ENCODE assay signal across 22 mouse cellular contexts in genomic region chr15:12307114-12307513, GRCm38 (mm10). TPM values are rescaled to one million over a fixed set of nuclear protein-coding genes. Genes with fewer than 3 reads are reported as not detected.
DNase-seq lines count a peak whose midpoint lies in the region; ATAC-seq and TF ChIP-seq lines count a peak whose summit lies in the region.
"Had no signal": no experiment of that assay in that cellular context is flagged by ENCODE, and none has a peak within 500 bp of the region (broad histone marks: within the 10 kb centered on the region; RNA-seq: fewer than 3 reads in every experiment).

No protein-coding gene starts in this region.

- WGBS in forebrain, embryonic 11.5 days: 82% methylated on average over 4 of the region's 4 CpGs
- 82% methylated on average over 4 of the region's 4 CpGs for WGBS in forebrain, embryonic 10.5 days
- 58% methylated on average over 4 of the region's 4 CpGs for whole genome bisulfite sequencing in liver, embryonic 13.5 days (ENCODE audit: insufficient replicate concordance)
- 49% methylated on average over 4 of the region's 4 CpGs for WGBS in small intestine, adult 2 months

- DNase-seq in forebrain, embryonic 11.5 days (ENCODE audit: low spot score): peak; percentile 25
- no peak for DNase-seq in forebrain, embryonic 10.5 days (ENCODE audit: extremely low spot score, low spot score)
- no peak for DNase-seq in liver, embryonic 13.5 days
- DNase-seq in liver: no peak
- DNase-seq in cerebellum, adult 8-10 months: no peak
- no peak for DNase-seq in layer of hippocampus, adult 9-10 months (ENCODE audit: low spot score)
- DNase-seq: kidney, adult 8-10 months; kidney, postnatal 25 days; layer of hippocampus, adult 9-11 months; lung, postnatal 4 days; thymus, adult 18-20 months had no signal

- no peaks in the 10 kb centered on the region for H3K36me3 ChIP-seq in forebrain, embryonic 11.5 days (ENCODE audit: control insufficient read depth, insufficient read depth, low read length)
- no peaks in the 10 kb centered on the region for H3K36me3 ChIP-seq in forebrain, embryonic 10.5 days (replicated peaks)
- H3K36me3 ChIP-seq in liver, embryonic 13.5 days: no peaks in the 10 kb centered on the region
- H3K36me3 ChIP-seq in small intestine, adult 2 months (ENCODE audit: control insufficient read depth, insufficient read depth, low read length): no peaks in the 10 kb centered on the region
- H3K36me3 ChIP-seq: forebrain, embryonic 15.5 days; heart, embryonic 15.5 days; limb, embryonic 10.5 days; midbrain, embryonic 13.5 days; neural tube, embryonic 12.5 days had no signal

- TF ChIP-seq CTCF in small intestine, adult 2 months (IDR thresholded peaks at IDR 0.05; ENCODE audit: extremely low read depth, insufficient read length, insufficient replicate concordance, low read depth, low read length): no peak

- no peak overlapping the region for H3K9ac ChIP-seq in forebrain, embryonic 11.5 days (ENCODE audit: low read length)
- no peak overlapping the region for H3K9ac ChIP-seq in liver, embryonic 13.5 days
- H3K9ac ChIP-seq: forebrain, embryonic 15.5 days; heart, embryonic 15.5 days; midbrain, embryonic 13.5 days; neural tube, embryonic 12.5 days had no signal

- TF ChIP-seq POLR2A in small intestine, adult 2 months (IDR thresholded peaks at IDR 0.05; ENCODE audit: low read depth, low read length): no peak

- no peaks in the 10 kb centered on the region for H3K27me3 ChIP-seq in forebrain, embryonic 11.5 days (ENCODE audit: control insufficient read depth, insufficient read depth, low read length)
- H3K27me3 ChIP-seq in forebrain, embryonic 10.5 days (ENCODE audit: poor library complexity, severe bottlenecking): no peaks in the 10 kb centered on the region
- no peaks in the 10 kb centered on the region for H3K27me3 ChIP-seq in liver, embryonic 13.5 days
- no peaks in the 10 kb centered on the region for H3K27me3 ChIP-seq in small intestine, adult 2 months (ENCODE audit: control insufficient read depth, insufficient read depth, low read length)
- H3K27me3 ChIP-seq: forebrain, embryonic 15.5 days; heart, embryonic 15.5 days; midbrain, embryonic 13.5 days; neural tube, embryonic 12.5 days had no signal

- no peaks in the 10 kb centered on the region for H3K4me1 ChIP-seq in forebrain, embryonic 11.5 days (replicated peaks; ENCODE audit: control insufficient read depth, insufficient read depth, low read length)
- H3K4me1 ChIP-seq in forebrain, embryonic 10.5 days: no peaks in the 10 kb centered on the region
- H3K4me1 ChIP-seq in liver, embryonic 13.5 days (replicated peaks): peaks cover 50% of the 10 kb centered on the region
- peaks cover 3% of the 10 kb centered on the region; the same call in 1 of the 2 replicates for H3K4me1 ChIP-seq in small intestine, adult 2 months (ENCODE audit: control insufficient read depth, insufficient read depth, insufficient read length, low read length)
- H3K4me1 ChIP-seq: forebrain, embryonic 15.5 days; midbrain, embryonic 13.5 days; neural tube, embryonic 12.5 days had no signal

- H3K4me3 ChIP-seq in forebrain, embryonic 11.5 days (ENCODE audit: low read depth, low read length): no peak overlapping the region
- no peak overlapping the region for H3K4me3 ChIP-seq in forebrain, embryonic 10.5 days
- no peak overlapping the region for H3K4me3 ChIP-seq in liver, embryonic 13.5 days (replicated peaks)
- no peak overlapping the region for H3K4me3 ChIP-seq in small intestine, adult 2 months (ENCODE audit: low read depth, low read length)
- H3K4me3 ChIP-seq: forebrain, embryonic 15.5 days; heart, embryonic 15.5 days; limb, embryonic 10.5 days; midbrain, embryonic 13.5 days; neural tube, embryonic 12.5 days had no signal

- no peak for ATAC-seq in forebrain, embryonic 11.5 days (replicated peaks; ENCODE audit: low FRiP score)
- no peak for ATAC-seq in liver, embryonic 13.5 days (ENCODE audit: low read depth)
- 0 out of 2 replicates have a peak, but pooled peaks have one; percentile 12 for ATAC-seq in common myeloid progenitor, adult 5-6 weeks (replicated peaks; ENCODE audit: low read depth, poor library complexity, severe bottlenecking)
- ATAC-seq: forebrain, embryonic 15.5 days; hindbrain, postnatal 0 days; midbrain, embryonic 13.5 days had no signal

- no peak overlapping the region for H3K27ac ChIP-seq in forebrain, embryonic 11.5 days (ENCODE audit: low read depth, low read length)
- H3K27ac ChIP-seq in forebrain, embryonic 10.5 days: no peak overlapping the region
- H3K27ac ChIP-seq in liver, embryonic 13.5 days: peak overlapping the region; percentile 81
- H3K27ac ChIP-seq in small intestine, adult 2 months (ENCODE audit: insufficient read depth, low read depth, low read length): peak overlapping the region; percentile 12; the same call in 1 of the 2 replicates
- H3K27ac ChIP-seq: forebrain, embryonic 15.5 days; hindbrain, postnatal 0 days; limb, embryonic 10.5 days; midbrain, embryonic 13.5 days; neural tube, embryonic 12.5 days had no signal

- H3K9me3 ChIP-seq in forebrain, embryonic 11.5 days (ENCODE audit: control insufficient read depth, low read length): no peaks in the 10 kb centered on the region
- H3K9me3 ChIP-seq in forebrain, embryonic 10.5 days: no peaks in the 10 kb centered on the region
- H3K9me3 ChIP-seq in liver, embryonic 13.5 days (replicated peaks): no peaks in the 10 kb centered on the region
- H3K9me3 ChIP-seq: forebrain, embryonic 15.5 days; heart, embryonic 15.5 days; limb, embryonic 10.5 days; midbrain, embryonic 13.5 days; neural tube, embryonic 12.5 days had no signal

- H3K4me2 ChIP-seq in forebrain, embryonic 11.5 days (ENCODE audit: low read depth, low read length, severe bottlenecking): no peak overlapping the region
- H3K4me2 ChIP-seq in liver, embryonic 13.5 days: peak overlapping the region; percentile 51
- H3K4me2 ChIP-seq: forebrain, embryonic 15.5 days; heart, embryonic 15.5 days; midbrain, embryonic 13.5 days; neural tube, embryonic 12.5 days had no signal

RNA-seq across cellular contexts. Expression of gene Golph3, which starts 14.1 kb away (rescaled TPM):
- polyA plus RNA-seq in forebrain, embryonic 11.5 days (2014; fragmentation: Nextera tagmentation; extraction: Ambion mirVana): 102 and 103 TPM in 2 replicates
- 67.3 and 68.7 TPM in 2 replicates for polyA plus RNA-seq in forebrain, embryonic 10.5 days (2016; fragmentation: Nextera tagmentation; extraction: Ambion mirVana)
- 51.6 and 66.2 TPM in 2 replicates for polyA plus RNA-seq in liver, embryonic 13.5 days (2015; fragmentation: Nextera tagmentation; extraction: Ambion mirVana)
- total RNA-seq in common myeloid progenitor, adult 5-6 weeks (2017): 98.9 and 99.8 TPM in 2 replicates
- polyA plus RNA-seq in small intestine, adult 2 months (2012; rRNA removed): 64.4 and 103 TPM in 2 replicates

RNA-seq across cellular contexts. Expression of gene 1810049J17Rik, which starts 14.6 kb away (rescaled TPM):
- polyA plus RNA-seq in forebrain, embryonic 11.5 days (2014; fragmentation: Nextera tagmentation; extraction: Ambion mirVana): 1.0 TPM in 1 of 2 replicates, not detected in the other
- 1.4 TPM in 1 of 2 replicates, not detected in the other for polyA plus RNA-seq in forebrain, embryonic 10.5 days (2016; fragmentation: Nextera tagmentation; extraction: Ambion mirVana)
- polyA plus RNA-seq in liver, embryonic 13.5 days (2015; fragmentation: Nextera tagmentation; extraction: Ambion mirVana): 0.29 and 1.7 TPM in 2 replicates
- total RNA-seq in common myeloid progenitor, adult 5-6 weeks (2017): 1.1 TPM in 1 of 2 replicates, not detected in the other
- not detected in 2 replicates for polyA plus RNA-seq in small intestine, adult 2 months (2012; rRNA removed)
- total RNA-seq: hematopoietic stem cell, adult 5-6 weeks; hindbrain, postnatal 0 days had no signal
- polyA plus RNA-seq: cerebellum, adult 2 months; embryonic facial prominence, embryonic 11.5 days; heart, embryonic 15.5 days had no signal

Comparison
In these comparisons a context has a peak if more than half of its experiments do, and no peak if none do; other contexts are left out.
1. H3K27ac ChIP-seq: peak in liver, embryonic 13.5 days (single experiment) and small intestine, adult 2 months (single experiment); none in forebrain, embryonic 11.5 days (single experiment) and forebrain, embryonic 10.5 days (single experiment).